Mouse (Mus musculus): Measurements from ENCODE around the gene Fat4. TPM values are rescaled to one million over a fixed set of nuclear protein-coding genes. Genes with fewer than 3 reads are reported as not detected.
A peak's percentile ranks its signal among the peaks of the same experiment; 100 is the strongest.

Fat4 gene
- polyA plus RNA-seq, 1 experiment from 2014 or later: 10.0 TPM

DNA sequence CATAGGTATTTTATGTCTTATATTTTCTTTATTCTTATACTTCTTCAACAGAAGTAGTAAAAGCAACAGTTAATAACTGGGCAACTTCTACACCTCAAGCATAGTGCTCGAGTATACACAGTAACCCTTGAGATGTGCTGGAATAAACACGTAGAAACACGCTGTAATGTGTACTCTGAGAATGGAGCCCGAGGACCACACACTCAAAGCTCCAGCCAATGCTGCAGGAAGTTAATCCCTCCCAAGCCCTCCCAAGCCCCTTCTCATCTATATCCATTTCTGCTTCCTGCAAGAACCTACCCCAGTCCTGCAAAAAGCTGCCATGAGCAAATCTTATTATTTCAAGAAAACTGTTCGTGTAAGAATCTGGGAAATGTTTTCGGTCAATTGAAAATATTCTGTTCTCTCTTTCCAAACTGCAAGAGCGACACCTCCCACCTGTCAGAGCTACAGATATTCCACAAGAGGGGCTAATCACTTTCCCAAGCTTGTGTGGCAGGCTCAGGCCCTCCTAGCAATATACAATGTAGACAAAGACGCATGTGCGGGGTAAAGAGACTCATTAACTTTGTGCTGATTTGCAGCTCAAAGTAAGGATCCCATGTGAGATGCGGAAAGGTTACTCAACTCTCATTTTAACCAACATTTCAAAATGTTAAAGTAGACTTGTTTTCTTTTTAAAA, 161.0 kb downstream of the Fat4 start:
- Histone ChIP-seq H3K36me3 (ENCODE audit: control insufficient read depth, insufficient read depth, low read length) (no peaks in the 10 kb centered on the region), H3K9ac (ENCODE audit: low read length) (no peak overlapping the region), H3K4me3 (ENCODE audit: low read depth, low read length) (no peak overlapping the region), H3K9me3 (replicated peaks; ENCODE audit: control insufficient read depth, low read length) (no peaks in the 10 kb centered on the region), H3K4me2 (ENCODE audit: low read length) (peak overlapping the region; percentile 16; the same call in 1 of the 2 replicates), H3K27ac (ENCODE audit: low read depth, low read length) (peak overlapping the region; percentile 15; the same call in 1 of the 2 replicates), H3K4me1 (ENCODE audit: control insufficient read depth, insufficient read depth, low read length) (peaks cover 27% of the 10 kb centered on the region), H3K27me3 (replicated peaks; ENCODE audit: control insufficient read depth, insufficient read depth, low read length) (no peaks in the 10 kb centered on the region)
- DNase-seq (ENCODE audit: low spot score) (peak; percentile 84), ATAC-seq (peak; percentile 90)
- WGBS: 7% methylated on average over 10 of the region's 10 CpGs

- DNase-seq (ENCODE audit: low spot score) (peak; percentile 91), ATAC-seq (peak; percentile 77)
- no peaks in the 10 kb centered on the region for H3K27me3 ChIP-seq (replicated peaks; ENCODE audit: control insufficient read depth, insufficient read depth, low read length)
- H3K9me3 ChIP-seq (replicated peaks; ENCODE audit: control insufficient read depth, low read length): no peaks in the 10 kb centered on the region
- peaks cover 27% of the 10 kb centered on the region for H3K4me1 ChIP-seq (ENCODE audit: control insufficient read depth, insufficient read depth, low read length)
- H3K36me3 ChIP-seq (ENCODE audit: control insufficient read depth, insufficient read depth, low read length): no peaks in the 10 kb centered on the region
- H3K4me3 ChIP-seq (ENCODE audit: low read depth, low read length): no peak overlapping the region
- H3K9ac ChIP-seq (ENCODE audit: low read length): no peak overlapping the region
- 7% methylated on average over 5 of the region's 5 CpGs for WGBS
- H3K4me2 ChIP-seq (ENCODE audit: low read length): peak overlapping the region; percentile 16; the same call in 1 of the 2 replicates
- peak overlapping the region; percentile 15; the same call in 1 of the 2 replicates for H3K27ac ChIP-seq (ENCODE audit: low read depth, low read length)
Observed at GRCm38 (mm10) chr3:39048304-39048667, 161.5 kb downstream of the Fat4 start.

DNA sequence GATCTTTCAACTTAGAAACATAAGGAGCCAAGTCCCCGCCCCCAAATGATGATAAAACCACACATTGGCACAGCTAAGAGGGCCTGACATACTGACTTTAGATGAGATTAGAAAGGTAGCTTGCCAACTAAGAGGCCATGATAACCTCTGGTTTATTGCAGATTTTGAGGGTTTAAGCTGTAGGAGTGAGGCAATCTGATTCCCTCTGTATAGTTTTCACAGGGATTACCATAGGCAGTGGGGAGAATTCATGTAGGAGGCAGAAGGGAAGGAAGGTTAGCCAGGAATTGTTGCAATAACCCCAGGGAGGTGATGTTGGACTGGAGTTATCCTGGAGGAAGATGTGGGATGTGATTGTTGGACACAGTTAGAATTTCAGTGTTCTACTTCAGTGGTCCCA, 163.4 kb downstream of the Fat4 start:
- DNase-seq (ENCODE audit: low spot score): no peak
- no peak for ATAC-seq
- Histone ChIP-seq H3K9ac (ENCODE audit: low read length) (no peak overlapping the region), H3K4me1 (ENCODE audit: control insufficient read depth, insufficient read depth, low read length) (peaks cover 24% of the 10 kb centered on the region), H3K36me3 (ENCODE audit: control insufficient read depth, insufficient read depth, low read length) (no peaks in the 10 kb centered on the region), H3K4me3 (ENCODE audit: low read depth, low read length) (no peak overlapping the region), H3K4me2 (ENCODE audit: low read length) (no peak overlapping the region), H3K9me3 (replicated peaks; ENCODE audit: control insufficient read depth, low read length) (no peaks in the 10 kb centered on the region), H3K27me3 (replicated peaks; ENCODE audit: control insufficient read depth, insufficient read depth, low read length) (no peaks in the 10 kb centered on the region), H3K27ac (ENCODE audit: low read depth, low read length) (no peak overlapping the region)
- 82% methylated on average over 1 of the region's 1 CpGs for WGBS

- Histone ChIP-seq H3K27ac (ENCODE audit: low read depth, low read length) (no peak overlapping the region), H3K9ac (ENCODE audit: low read length) (no peak overlapping the region), H3K27me3 (replicated peaks; ENCODE audit: control insufficient read depth, insufficient read depth, low read length) (no peaks in the 10 kb centered on the region), H3K9me3 (replicated peaks; ENCODE audit: control insufficient read depth, low read length) (no peaks in the 10 kb centered on the region), H3K4me2 (ENCODE audit: low read length) (no peak overlapping the region), H3K36me3 (ENCODE audit: control insufficient read depth, insufficient read depth, low read length) (no peaks in the 10 kb centered on the region), H3K4me3 (ENCODE audit: low read depth, low read length) (no peak overlapping the region), H3K4me1 (ENCODE audit: control insufficient read depth, insufficient read depth, low read length) (peaks cover 12% of the 10 kb centered on the region)
- WGBS: 18% methylated on average over 6 of the region's 6 CpGs
- ATAC-seq (peak; percentile 61; the same call in 1 of the 2 replicates), DNase-seq (ENCODE audit: low spot score) (peak; percentile 86)
Observed at GRCm38 (mm10) chr3:39053072-39053471, 166.3 kb downstream of the Fat4 start.

All from forebrain, embryonic 14.5 days (tissue).